Mouse (Mus musculus): Measurements from ENCODE around the gene C1qa. TPM values are rescaled to one million over a fixed set of nuclear protein-coding genes. Genes with fewer than 3 reads are reported as not detected.

The C1qa gene
- polyA plus RNA-seq, 1 experiment from 2014 or later: 39.4 TPM

DNA sequence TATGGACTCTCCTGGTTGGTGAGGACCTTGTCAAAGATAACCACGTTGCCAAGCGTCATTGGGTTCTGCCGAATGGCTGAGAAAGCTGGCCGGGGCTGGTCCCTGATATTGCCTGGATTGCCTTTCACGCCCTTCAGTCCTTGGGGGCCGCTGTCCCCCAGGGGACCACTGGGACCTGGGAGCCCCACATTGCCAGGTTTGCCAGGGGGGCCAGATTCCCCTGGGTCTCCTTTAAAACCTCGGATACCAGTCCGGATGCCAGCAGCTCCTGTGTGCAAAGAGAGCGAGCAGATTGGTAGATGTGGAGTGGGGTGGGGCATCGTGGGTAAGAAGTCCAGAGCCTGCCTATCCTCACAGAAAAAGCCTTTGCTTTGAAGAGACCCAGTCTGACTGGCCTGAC, 2.1 kb downstream of the C1qa start:
- Histone ChIP-seq H3K4me2 (replicated peaks; ENCODE audit: low read depth, low read length) (no peak overlapping the region), H3K9ac (replicated peaks; ENCODE audit: low read depth) (no peak overlapping the region), H3K4me3 (ENCODE audit: low read depth, low read length) (no peak overlapping the region), H3K27ac (ENCODE audit: low read length) (no peak overlapping the region), H3K9me3 (ENCODE audit: low read length) (no peaks in the 10 kb centered on the region), H3K27me3 (replicated peaks; ENCODE audit: insufficient read depth, low read length) (0 out of 2 replicates have a peak, but pooled peaks cover 5% of the 10 kb centered on the region), H3K4me1 (ENCODE audit: insufficient read depth, low read depth, low read length) (no peaks in the 10 kb centered on the region), H3K36me3 (ENCODE audit: insufficient read depth, low read length) (no peaks in the 10 kb centered on the region)
- ATAC-seq (no peak), DNase-seq (ENCODE audit: low spot score) (no peak)
- WGBS: 29% methylated on average over 10 of the region's 10 CpGs
- TF ChIP-seq EP300 (IDR thresholded peaks at IDR 0.05) (no peak), CTCF (IDR thresholded peaks at IDR 0.05) (no peak)

DNA sequence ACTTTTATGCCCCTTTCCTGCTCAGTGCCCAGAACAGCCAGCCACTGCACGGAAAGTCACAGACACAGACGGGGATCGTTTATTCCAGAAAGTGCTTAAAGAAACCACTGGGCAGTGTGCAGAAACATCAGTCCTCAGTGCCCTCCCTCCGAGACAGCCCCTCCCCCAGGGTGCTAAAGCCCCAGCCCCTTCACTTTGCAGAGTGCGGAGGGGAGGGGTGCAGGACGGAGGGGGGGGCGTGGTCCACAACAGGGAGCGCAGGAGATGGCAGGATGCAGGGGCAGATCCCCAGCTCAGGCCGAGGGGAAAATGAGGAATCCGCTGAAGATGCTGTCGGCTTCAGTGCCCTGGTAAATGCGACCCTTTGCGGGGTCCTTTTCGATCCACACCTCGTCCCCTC, 2.7 kb downstream of the C1qa start:
- no peak overlapping the region for H3K4me2 ChIP-seq (replicated peaks; ENCODE audit: low read depth, low read length)
- no peak overlapping the region for H3K27ac ChIP-seq (ENCODE audit: low read length)
- TF ChIP-seq CTCF (IDR thresholded peaks at IDR 0.05) (no peak), EP300 (IDR thresholded peaks at IDR 0.05) (no peak)
- H3K9me3 ChIP-seq (ENCODE audit: low read length): no peaks in the 10 kb centered on the region
- DNase-seq (ENCODE audit: low spot score) (no peak), ATAC-seq (no peak)
- WGBS: 4% methylated on average over 15 of the region's 15 CpGs
- no peaks in the 10 kb centered on the region for H3K4me1 ChIP-seq (ENCODE audit: insufficient read depth, low read depth, low read length)
- H3K4me3 ChIP-seq (ENCODE audit: low read depth, low read length): no peak overlapping the region
- H3K36me3 ChIP-seq (ENCODE audit: insufficient read depth, low read length): no peaks in the 10 kb centered on the region
- no peak overlapping the region for H3K9ac ChIP-seq (replicated peaks; ENCODE audit: low read depth)
- 0 out of 2 replicates have a peak, but pooled peaks cover 5% of the 10 kb centered on the region for H3K27me3 ChIP-seq (replicated peaks; ENCODE audit: insufficient read depth, low read length)

DNA sequence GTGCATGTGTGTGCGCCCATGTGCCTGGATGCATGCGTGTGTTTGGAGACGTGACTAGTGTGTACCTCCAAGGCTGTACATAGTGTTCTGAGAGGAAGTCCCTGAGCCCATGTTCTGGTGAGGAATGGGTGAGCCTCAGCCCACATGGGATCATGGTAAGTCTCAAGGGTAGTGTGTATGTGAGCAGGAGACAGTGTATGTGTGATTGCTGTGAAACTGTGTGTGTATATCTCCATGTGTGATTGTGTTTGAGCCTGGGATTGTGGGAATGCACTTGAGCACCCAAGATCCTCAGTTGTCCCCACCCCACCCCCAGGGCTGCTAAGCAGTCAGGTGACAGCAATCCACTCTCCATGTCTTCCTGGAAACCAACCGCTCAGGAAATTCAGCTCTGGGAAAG, 3.8 kb downstream of the C1qa start:
- ATAC-seq (no peak), DNase-seq (ENCODE audit: low spot score) (no peak)
- TF ChIP-seq EP300 (IDR thresholded peaks at IDR 0.05): no peak
- TF ChIP-seq CTCF (IDR thresholded peaks at IDR 0.05): no peak
- 0 out of 2 replicates have a peak, but pooled peaks cover 5% of the 10 kb centered on the region for H3K27me3 ChIP-seq (replicated peaks; ENCODE audit: insufficient read depth, low read length)
- H3K36me3 ChIP-seq (ENCODE audit: insufficient read depth, low read length): no peaks in the 10 kb centered on the region
- no peaks in the 10 kb centered on the region for H3K4me1 ChIP-seq (ENCODE audit: insufficient read depth, low read depth, low read length)
- no peak overlapping the region for H3K4me3 ChIP-seq (ENCODE audit: low read depth, low read length)
- 75% methylated on average over 4 of the region's 4 CpGs for WGBS
- H3K4me2 ChIP-seq (replicated peaks; ENCODE audit: low read depth, low read length): no peak overlapping the region
- H3K27ac ChIP-seq (ENCODE audit: low read length): no peak overlapping the region
- H3K9ac ChIP-seq (replicated peaks; ENCODE audit: low read depth): no peak overlapping the region
- no peaks in the 10 kb centered on the region for H3K9me3 ChIP-seq (ENCODE audit: low read length)

DNA sequence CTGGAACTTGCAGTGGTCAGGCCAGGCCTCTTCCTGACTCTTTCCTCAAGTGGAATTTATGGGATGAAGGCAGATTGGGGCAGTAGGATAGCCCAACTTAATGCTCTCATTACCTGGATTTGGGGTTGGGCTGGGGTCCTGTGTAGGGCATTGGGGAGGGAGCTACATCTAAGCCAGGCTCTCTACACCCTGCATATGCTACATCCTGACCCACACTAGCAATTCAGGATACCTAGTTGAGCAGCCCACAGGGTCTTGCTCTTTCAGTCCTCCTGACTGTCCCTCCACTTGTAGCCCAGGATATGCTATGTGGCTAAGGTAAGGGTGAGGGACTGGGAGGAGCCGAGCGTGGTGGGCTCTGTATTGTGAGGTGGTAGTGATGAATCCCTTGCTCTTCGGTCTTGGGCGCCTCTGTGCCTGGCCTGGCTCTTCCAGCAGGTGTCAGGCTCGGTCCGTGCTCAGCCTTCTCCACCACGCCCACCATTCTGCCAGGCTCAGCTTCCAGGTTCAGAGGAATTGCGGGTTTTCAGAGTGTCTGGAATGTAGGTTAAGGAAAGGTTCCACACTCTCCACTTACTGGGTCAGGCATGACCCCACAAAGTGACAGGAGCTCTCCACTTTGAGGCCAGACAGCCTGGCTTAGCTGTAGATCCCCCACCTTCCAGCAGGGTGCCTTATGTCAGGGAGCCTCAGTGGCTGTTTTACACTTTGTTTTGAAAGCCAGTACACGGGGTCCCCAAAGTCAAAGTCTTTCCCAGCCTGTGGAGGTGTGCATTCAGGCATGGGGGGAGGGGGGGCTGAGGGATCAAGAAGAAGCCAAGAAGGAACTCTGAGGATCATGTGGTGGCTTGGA, 4.7 kb downstream of the C1qa start:
- ATAC-seq: peak; percentile 48
- H3K36me3 ChIP-seq (ENCODE audit: insufficient read depth, low read length): no peaks in the 10 kb centered on the region
- no peaks in the 10 kb centered on the region for H3K4me1 ChIP-seq (ENCODE audit: insufficient read depth, low read depth, low read length)
- 3% methylated on average over 9 of the region's 9 CpGs for WGBS
- 0 out of 2 replicates have a peak, but pooled peaks cover 5% of the 10 kb centered on the region for H3K27me3 ChIP-seq (replicated peaks; ENCODE audit: insufficient read depth, low read length)
- H3K4me2 ChIP-seq (replicated peaks; ENCODE audit: low read depth, low read length): no peak overlapping the region
- peak; percentile 52 for DNase-seq (ENCODE audit: low spot score)
- no peak overlapping the region for H3K9ac ChIP-seq (replicated peaks; ENCODE audit: low read depth)
- H3K4me3 ChIP-seq (ENCODE audit: low read depth, low read length): no peak overlapping the region
- H3K9me3 ChIP-seq (ENCODE audit: low read length): no peaks in the 10 kb centered on the region
- H3K27ac ChIP-seq (ENCODE audit: low read length): no peak overlapping the region
- TF ChIP-seq EP300 (IDR thresholded peaks at IDR 0.05) (no peak), CTCF (IDR thresholded peaks at IDR 0.05) (peak; percentile 72)

DNA sequence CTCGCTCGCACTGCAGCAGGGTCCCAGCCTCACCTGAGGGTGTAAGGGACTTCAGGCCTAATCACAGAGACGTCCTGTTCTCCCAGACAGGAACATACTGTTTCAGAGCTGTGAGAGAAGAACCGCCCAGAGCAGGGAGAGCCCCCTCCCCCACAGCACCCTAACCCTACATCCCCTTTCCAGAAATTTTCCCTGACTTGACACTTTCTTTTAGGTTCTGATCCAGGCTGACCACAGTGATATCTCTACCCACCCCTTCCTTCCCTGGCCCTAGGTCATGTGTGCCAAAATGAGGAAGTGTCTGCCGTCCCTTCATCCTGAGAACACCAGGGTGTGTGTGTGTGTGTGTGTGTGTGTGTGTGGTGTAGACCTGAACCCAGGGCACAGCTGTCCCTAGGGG, 5.8 kb downstream of the C1qa start, which contains the start of gene C1qc:
Gene C1qc, minus strand, starts transcription at position 255 of the 400 bp plus-strand sequence.
- H3K27me3 ChIP-seq (replicated peaks; ENCODE audit: insufficient read depth, low read length): no peaks in the 10 kb centered on the region
- no peaks in the 10 kb centered on the region for H3K36me3 ChIP-seq (ENCODE audit: insufficient read depth, low read length)
- H3K4me3 ChIP-seq (ENCODE audit: low read depth, low read length): no peak within 1 kb of the TSS
- H3K4me1 ChIP-seq (ENCODE audit: insufficient read depth, low read depth, low read length): no peaks in the 10 kb centered on the region
- H3K4me2 ChIP-seq (replicated peaks; ENCODE audit: low read depth, low read length): no peak within 1 kb of the TSS
- no peak; the same call in 1 of the 2 replicates for ATAC-seq
- TF ChIP-seq CTCF (IDR thresholded peaks at IDR 0.05) (no peak), EP300 (IDR thresholded peaks at IDR 0.05) (no peak)
- H3K9me3 ChIP-seq (ENCODE audit: low read length): no peaks in the 10 kb centered on the region
- H3K27ac ChIP-seq (ENCODE audit: low read length): no peak within 1 kb of the TSS
- no peak for DNase-seq (ENCODE audit: low spot score)
- H3K9ac ChIP-seq (replicated peaks; ENCODE audit: low read depth): no peak within 1 kb of the TSS
- WGBS: 53% methylated on average over 4 of the region's 5 CpGs

DNA sequence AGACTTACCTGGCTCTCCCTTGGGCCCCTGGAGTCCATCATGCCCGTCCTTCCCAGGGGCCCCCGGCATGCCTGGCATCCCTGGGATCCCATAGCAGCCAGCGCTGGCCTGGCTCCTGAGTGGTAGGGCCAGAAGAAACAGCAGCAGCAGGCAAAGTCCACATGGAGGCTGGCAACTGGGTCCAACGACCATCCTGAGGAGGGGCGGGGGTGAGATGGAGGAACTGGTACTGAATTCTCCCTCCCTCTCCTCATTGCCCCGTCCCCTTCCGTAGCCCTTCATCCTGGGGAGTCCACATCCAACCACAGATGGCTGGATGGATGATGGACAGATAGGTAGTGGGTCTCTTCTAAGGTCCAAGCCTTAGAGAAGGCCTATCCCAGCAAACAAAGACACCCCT, 6.2 kb downstream of the C1qa start:
- H3K36me3 ChIP-seq (ENCODE audit: insufficient read depth, low read length): no peaks in the 10 kb centered on the region
- no peaks in the 10 kb centered on the region for H3K4me1 ChIP-seq (ENCODE audit: insufficient read depth, low read depth, low read length)
- H3K27ac ChIP-seq (ENCODE audit: low read length): no peak overlapping the region
- no peak for ATAC-seq
- no peak for DNase-seq (ENCODE audit: low spot score)
- no peak overlapping the region for H3K9ac ChIP-seq (replicated peaks; ENCODE audit: low read depth)
- no peaks in the 10 kb centered on the region for H3K9me3 ChIP-seq (ENCODE audit: low read length)
- WGBS: 45% methylated on average over 7 of the region's 7 CpGs
- H3K4me3 ChIP-seq (ENCODE audit: low read depth, low read length): no peak overlapping the region
- no peaks in the 10 kb centered on the region for H3K27me3 ChIP-seq (replicated peaks; ENCODE audit: insufficient read depth, low read length)
- H3K4me2 ChIP-seq (replicated peaks; ENCODE audit: low read depth, low read length): no peak overlapping the region
- TF ChIP-seq CTCF (IDR thresholded peaks at IDR 0.05): no peak
- no peak for TF ChIP-seq EP300 (IDR thresholded peaks at IDR 0.05)
